Mouse (Mus musculus) heart, embryonic 16.5 days (tissue): ENCODE measurements around the gene Pou2f2. TPM values are rescaled to one million over a fixed set of nuclear protein-coding genes. Genes with fewer than 3 reads are reported as not detected.
A peak's percentile ranks its signal among the peaks of the same experiment; 100 is the strongest.

Source experiments
- ATAC-seq: fragments of 200-750 bp; cut with Nextera tagmentation; replicated peaks from 2 replicates; pipeline ENCODE4 v1.8.0; 2017; ENCODE audit warnings: moderate number of reproducible peaks; ENCODE audit not compliant: insufficient read depth, low FRiP score; ENCODE audit errors: extremely low read depth
- H3K27ac ChIP-seq: fragments of 300-500 bp; sonication (generic); 2 replicates; pipeline ENCODE4 v1.5.1; 2014; ENCODE audit warnings: mild to moderate bottlenecking, low read length, control low read depth, moderate library complexity
- H3K27me3 ChIP-seq: fragments of 300-500 bp; sonication (generic); 2 replicates; pipeline ENCODE4 v1.6.1; 2014; ENCODE audit warnings: low read length, mixed read lengths; ENCODE audit not compliant: control insufficient read depth, insufficient read depth
- H3K36me3 ChIP-seq: fragments of 300-500 bp; sonication (generic); 2 replicates; pipeline ENCODE4 v1.6.1; 2014; ENCODE audit not compliant: control insufficient read depth, insufficient read depth
- H3K4me1 ChIP-seq: fragments of 300-500 bp; sonication (generic); 2 replicates; pipeline ENCODE4 v1.6.1; 2014; ENCODE audit warnings: low read length, mixed read lengths; ENCODE audit not compliant: control insufficient read depth, insufficient read depth
- H3K4me2 ChIP-seq: fragments of 300-500 bp; sonication (generic); 2 replicates; pipeline ENCODE4 v1.6.1; 2014; ENCODE audit warnings: low read depth, mild to moderate bottlenecking, control low read depth, low read length
- H3K4me3 ChIP-seq: fragments of 300-500 bp; sonication (generic); 2 replicates; pipeline ENCODE4 v1.5.1; 2014; ENCODE audit warnings: mild to moderate bottlenecking, control low read depth, low read length
- H3K9ac ChIP-seq: fragments of 300-500 bp; sonication (generic); 2 replicates; pipeline ENCODE4 v1.6.1; 2014; ENCODE audit warnings: low read length, control low read depth
- H3K9me3 ChIP-seq: fragments of 300-500 bp; sonication (generic); replicated peaks from 2 replicates; pipeline ENCODE4 v1.6.1; 2016; ENCODE audit warnings: low read length; ENCODE audit not compliant: control insufficient read depth
- WGBS: fragments of 180-500 bp; shearing (Covaris S2); extraction: QIAGEN DNeasy Blood & Tissue Kit; methylation state at CpG from one replicate; pipeline ENCODE4 v1.1.7; 2014; 5-methylcytosine and 5-hydroxymethylcytosine counted together
- polyA plus RNA-seq: library from polyadenylated mRNA; unstranded; fragments of >200 nt; fragmentation: Nextera tagmentation; extraction: Ambion mirVana; gene quantifications from 2 replicates; pipeline ENCODE4 v1.2.1, GENCODE M21; 2015

Gene Pou2f2
- 0.42 and 0.58 TPM in 2 replicates for polyA plus RNA-seq

GRCm38 (mm10) chr7:25179606-25180161 lies at the start of gene Pou2f2:
Gene Pou2f2 (minus strand): TSS chr7:25179726.
- Histone ChIP-seq H3K4me2 (peak within 1 kb of the TSS; percentile 93), H3K9ac (peak within 1 kb of the TSS; percentile 53), H3K4me3 (peak within 1 kb of the TSS; percentile 57), H3K27ac (no peak within 1 kb of the TSS), H3K36me3 (no peaks in the 10 kb centered on the region), H3K4me1 (peaks cover 13% of the 10 kb centered on the region), H3K9me3 (no peaks in the 10 kb centered on the region), H3K27me3 (peaks cover 85% of the 10 kb centered on the region)
- WGBS = under 1% methylated on average over 37 of the region's 56 CpGs
- peak; percentile 74 for ATAC-seq

DNA sequence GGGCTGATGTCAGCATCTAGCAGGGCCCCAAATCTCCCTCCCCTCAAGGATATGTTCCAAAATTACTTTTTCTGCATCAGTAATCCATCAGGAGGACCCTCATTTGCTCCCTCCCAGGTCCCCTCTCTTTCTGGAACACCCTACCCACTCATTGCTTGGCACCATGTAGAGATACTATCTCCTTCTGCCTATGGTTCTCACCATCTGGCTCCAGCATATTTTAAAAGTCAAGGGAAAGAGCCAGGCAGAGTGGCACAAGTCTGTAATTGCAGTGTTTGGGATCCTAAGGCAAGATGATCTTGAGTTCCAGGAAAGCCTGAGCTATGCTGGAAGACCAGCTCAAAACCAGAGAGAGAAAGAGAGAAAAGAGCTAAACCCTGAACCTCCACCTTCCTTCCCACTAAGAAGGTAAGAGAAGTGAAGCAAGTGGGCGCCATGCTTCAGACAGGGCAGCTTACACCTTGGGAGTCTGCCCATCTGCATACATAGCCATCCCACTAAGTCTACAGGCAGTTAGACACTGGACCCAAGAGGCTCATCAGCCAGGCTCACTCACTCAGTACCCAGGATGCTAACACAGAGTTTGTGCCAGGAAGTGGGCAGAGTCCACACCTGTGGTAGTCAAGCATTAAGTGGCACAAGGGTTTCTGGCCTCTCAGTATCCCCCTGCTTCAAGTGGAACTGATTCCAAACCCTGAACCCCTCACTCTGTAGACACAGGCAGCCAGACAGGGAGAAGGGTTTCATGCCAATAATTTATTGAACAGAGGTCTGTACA lies 48.2 kb upstream of the Pou2f2 start:
- Histone ChIP-seq H3K4me3 (no peak overlapping the region), H3K4me2 (no peak overlapping the region), H3K27ac (no peak overlapping the region), H3K9ac (no peak overlapping the region), H3K9me3 (no peaks in the 10 kb centered on the region), H3K36me3 (peaks cover 68% of the 10 kb centered on the region), H3K27me3 (no peaks in the 10 kb centered on the region), H3K4me1 (no peaks in the 10 kb centered on the region)
- WGBS = 96% methylated on average over 1 of the region's 1 CpGs
- no peak for ATAC-seq

DNA sequence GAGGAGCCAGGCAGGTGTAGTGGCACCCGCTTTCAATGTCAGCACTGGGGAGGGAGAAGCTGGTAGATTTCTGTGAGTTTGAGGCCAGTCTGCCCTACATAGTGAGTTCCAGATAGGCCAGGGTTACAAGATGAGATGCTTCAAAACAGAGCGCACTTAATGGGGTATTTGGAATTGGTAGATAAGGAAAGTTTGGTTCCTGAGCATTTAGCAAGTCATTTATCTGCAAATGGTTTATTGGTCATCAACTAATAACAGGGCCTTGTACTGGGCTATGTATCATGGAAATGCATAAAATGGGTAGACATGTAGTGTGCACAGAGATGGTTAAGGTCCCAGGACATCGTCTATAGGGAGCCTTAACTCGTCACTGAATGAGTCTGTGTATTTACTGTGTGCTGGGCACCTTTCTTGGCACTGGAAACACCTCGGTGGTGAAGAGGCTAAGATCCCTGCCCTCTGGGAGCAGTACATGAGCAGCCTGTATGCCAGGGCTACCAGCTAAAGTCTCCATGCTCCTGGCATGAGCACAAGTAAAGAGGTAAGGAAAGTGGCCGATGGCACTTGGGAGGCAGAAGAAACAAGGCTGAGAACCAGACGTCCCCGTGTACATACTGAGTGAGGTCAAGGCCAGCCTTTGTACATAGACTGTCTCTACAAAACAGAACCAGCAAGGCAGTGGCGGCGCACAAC lies 42.9 kb upstream of the Pou2f2 start:
- WGBS = 79% methylated on average over 10 of the region's 10 CpGs
- no peak for ATAC-seq
- peak overlapping the region; percentile 84 for H3K9ac ChIP-seq
- H3K4me3 ChIP-seq = peak overlapping the region; percentile 83
- no peaks in the 10 kb centered on the region for H3K9me3 ChIP-seq
- H3K4me2 ChIP-seq = peak overlapping the region; percentile 68
- H3K4me1 ChIP-seq = peaks cover 27% of the 10 kb centered on the region
- H3K27ac ChIP-seq = no peak overlapping the region
- H3K36me3 ChIP-seq = peaks cover 23% of the 10 kb centered on the region
- no peaks in the 10 kb centered on the region for H3K27me3 ChIP-seq

- Histone ChIP-seq H3K27me3 (no peaks in the 10 kb centered on the region), H3K4me3 (peak within 1 kb of the TSS; percentile 83), H3K9ac (peak within 1 kb of the TSS; percentile 84), H3K4me1 (peaks cover 27% of the 10 kb centered on the region), H3K36me3 (peaks cover 14% of the 10 kb centered on the region), H3K27ac (peak within 1 kb of the TSS; percentile 88), H3K4me2 (peak within 1 kb of the TSS; percentile 96), H3K9me3 (no peaks in the 10 kb centered on the region)
- ATAC-seq = peak; percentile 90
- WGBS = 1% methylated on average over 45 of the region's 45 CpGs
Measured at GRCm38 (mm10) chr7:25221102-25221883, 41.8 kb upstream of the Pou2f2 start, which contains the start of gene Zfp526. Gene Zfp526 (plus strand): TSS chr7:25221425.

DNA sequence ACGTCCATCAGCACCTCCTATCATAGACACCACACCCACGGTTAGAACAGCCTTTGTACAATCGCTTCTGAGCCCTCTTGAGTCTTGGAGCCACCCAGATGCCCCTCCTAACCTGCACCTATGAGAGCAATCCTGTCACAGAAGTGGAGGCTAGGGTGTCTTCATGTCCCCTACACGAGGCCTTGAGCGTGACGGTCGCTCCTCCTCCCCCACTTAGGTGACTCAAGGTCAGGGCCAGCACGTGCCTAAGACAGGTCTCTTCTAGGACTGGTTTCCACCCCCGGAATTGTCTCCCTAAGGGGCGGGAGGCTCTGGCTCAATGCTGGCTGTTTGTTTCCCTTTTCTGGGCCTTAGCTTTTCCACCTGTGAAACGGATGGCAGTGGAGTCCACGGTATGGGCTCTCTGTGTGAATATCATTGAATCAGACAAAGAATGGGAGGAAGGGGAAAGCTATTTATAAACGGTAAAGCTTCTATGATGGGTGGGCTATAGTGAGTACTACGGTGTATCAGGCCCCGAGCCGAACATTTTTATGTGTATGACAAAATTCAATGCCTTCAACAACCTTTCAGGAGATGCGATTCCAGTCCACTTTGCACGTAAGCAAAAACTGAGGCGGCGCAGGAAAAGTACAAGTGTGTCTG lies 41.1 kb upstream of the Pou2f2 start, which contains the start of gene Dedd2:
Gene Dedd2, minus strand, starts transcription at position 159 of the 645 bp plus-strand sequence.
- peaks cover 7% of the 10 kb centered on the region for H3K36me3 ChIP-seq
- WGBS = 2% methylated on average over 20 of the region's 20 CpGs
- H3K27ac ChIP-seq = peak within 1 kb of the TSS; percentile 88
- no peaks in the 10 kb centered on the region for H3K27me3 ChIP-seq
- H3K4me2 ChIP-seq = peak within 1 kb of the TSS; percentile 96
- H3K4me3 ChIP-seq = peak within 1 kb of the TSS; percentile 83
- peaks cover 27% of the 10 kb centered on the region for H3K4me1 ChIP-seq
- H3K9ac ChIP-seq = peak within 1 kb of the TSS; percentile 88
- no peak for ATAC-seq
- no peaks in the 10 kb centered on the region for H3K9me3 ChIP-seq

DNA sequence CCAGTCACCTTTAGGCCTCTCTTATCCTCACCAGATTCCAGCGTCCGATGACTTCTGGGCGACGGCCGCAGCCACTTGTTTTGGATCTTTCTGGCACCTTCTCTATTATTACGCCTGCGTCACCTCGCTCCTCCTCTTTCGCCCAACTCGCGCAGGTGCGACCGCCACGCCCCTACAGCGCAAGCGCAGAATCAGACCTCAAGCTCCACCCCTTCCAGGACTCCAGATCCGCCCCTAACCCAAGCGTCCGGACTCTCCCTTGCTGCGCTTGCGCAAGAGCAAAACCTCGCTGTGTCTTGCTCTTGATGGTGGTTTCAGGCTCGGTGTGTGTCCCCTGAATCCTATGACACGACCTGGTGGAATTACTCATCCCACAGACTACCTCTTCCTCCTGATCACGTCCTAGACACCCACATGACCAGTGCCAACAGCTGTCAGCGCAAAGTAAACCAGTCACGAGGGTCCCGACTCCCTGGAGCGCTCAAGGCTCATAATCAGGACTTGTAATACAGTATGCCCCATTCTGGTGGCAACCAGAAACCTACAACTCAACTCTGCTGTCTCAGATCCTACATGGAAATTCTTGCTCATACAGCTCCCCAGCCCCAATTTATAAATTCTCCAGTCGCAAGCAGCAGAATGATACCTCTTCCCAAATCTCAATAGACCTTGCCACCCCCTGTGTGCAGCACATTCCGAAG lies 40.4 kb upstream of the Pou2f2 start:
- peaks cover 8% of the 10 kb centered on the region for H3K36me3 ChIP-seq
- H3K4me1 ChIP-seq = peaks cover 27% of the 10 kb centered on the region
- no peaks in the 10 kb centered on the region for H3K9me3 ChIP-seq
- peak overlapping the region; percentile 84 for H3K27ac ChIP-seq
- H3K4me3 ChIP-seq = peak overlapping the region; percentile 83
- H3K9ac ChIP-seq = peak overlapping the region; percentile 88
- H3K27me3 ChIP-seq = no peaks in the 10 kb centered on the region
- peak overlapping the region; percentile 96 for H3K4me2 ChIP-seq
- ATAC-seq = peak; percentile 76
- 2% methylated on average over 31 of the region's 31 CpGs for WGBS

DNA sequence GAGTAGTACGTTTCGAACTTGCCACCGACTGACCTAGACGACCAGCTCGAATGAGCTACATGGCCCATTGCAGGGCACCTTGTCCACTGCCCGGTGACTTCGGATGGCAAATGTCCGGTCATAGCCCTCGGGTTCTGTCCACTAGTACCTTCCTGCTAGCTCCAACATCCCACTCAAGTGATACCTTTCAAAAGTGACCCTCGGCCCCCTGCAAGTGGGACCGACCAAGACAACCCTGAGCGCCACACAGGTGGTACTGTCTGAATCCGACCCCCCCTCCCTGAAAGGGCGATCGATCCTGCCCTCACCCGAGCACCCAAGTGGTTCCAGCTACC lies 39.9 kb upstream of the Pou2f2 start:
- Histone ChIP-seq H3K27ac (peak overlapping the region; percentile 81), H3K9ac (peak overlapping the region; percentile 88), H3K27me3 (no peaks in the 10 kb centered on the region), H3K9me3 (no peaks in the 10 kb centered on the region), H3K4me3 (peak overlapping the region; percentile 83), H3K4me1 (peaks cover 27% of the 10 kb centered on the region), H3K36me3 (peaks cover 6% of the 10 kb centered on the region), H3K4me2 (peak overlapping the region; percentile 96)
- WGBS = 0% methylated on average over 16 of the region's 16 CpGs
- ATAC-seq = no peak; the same call in 1 of the 2 replicates
